Mouse (Mus musculus): ENCODE measurements around the gene Gm813.

Gm813 gene

DNA sequence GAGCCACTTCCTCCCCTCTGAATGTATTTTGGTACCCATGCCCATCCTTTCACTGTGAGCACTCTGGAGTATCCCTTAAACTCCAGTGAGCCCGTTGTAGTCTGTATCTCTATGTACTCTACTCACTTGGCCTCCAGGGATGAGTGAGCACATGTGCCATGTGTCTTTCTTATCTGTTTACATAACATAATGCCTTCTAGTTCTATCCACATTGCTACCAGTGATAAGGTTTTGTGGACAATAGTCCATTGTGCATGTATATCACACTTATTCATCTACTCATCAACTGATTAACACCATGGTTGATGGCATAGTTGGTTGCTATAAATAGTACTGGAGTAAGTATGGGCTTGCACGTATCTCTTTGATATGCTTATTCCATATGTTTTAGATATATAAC lies 12.9 kb downstream of the Gm813 start:
- DNase-seq, result no peak

DNA sequence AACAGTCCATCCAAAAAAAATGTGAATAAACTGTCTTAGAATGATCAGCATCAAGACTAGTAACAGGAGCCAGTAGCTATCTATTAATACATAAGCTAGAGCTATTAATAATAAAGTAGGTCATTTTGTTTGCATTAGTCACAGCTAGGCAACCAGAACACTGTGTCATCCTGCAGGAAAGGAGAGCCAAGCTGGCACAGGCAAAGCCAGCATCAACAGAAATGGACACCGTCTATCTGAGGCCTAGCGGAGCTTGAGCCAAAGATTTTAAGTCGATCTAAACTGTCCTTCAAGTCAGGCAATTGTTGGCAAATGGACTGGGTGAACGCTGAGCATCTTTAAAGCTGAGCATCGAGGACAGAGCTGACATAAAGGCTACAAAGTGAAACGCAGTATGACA lies 15.9 kb downstream of the Gm813 start:
- DNase-seq, result no peak

DNA sequence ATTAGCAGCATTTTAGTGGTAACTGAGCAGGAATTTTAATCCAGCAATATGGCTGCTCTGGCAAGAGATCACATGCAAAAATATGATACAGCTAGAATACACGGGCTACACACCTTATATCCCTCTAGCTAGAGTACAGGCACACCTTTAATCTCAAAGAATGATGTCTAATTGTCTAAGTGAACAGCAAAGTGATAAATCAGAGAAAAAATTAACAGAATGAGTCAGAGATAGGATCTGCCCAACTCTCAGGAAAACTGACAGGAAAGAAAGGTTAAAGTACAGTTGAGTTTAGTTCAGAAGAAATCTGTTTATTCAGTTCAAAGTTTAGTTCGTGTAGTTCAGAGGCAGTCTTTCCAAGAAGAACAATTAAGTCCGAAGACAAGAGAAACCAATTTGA lies 25.5 kb downstream of the Gm813 start:
- DNase-seq, result no peak

DNA sequence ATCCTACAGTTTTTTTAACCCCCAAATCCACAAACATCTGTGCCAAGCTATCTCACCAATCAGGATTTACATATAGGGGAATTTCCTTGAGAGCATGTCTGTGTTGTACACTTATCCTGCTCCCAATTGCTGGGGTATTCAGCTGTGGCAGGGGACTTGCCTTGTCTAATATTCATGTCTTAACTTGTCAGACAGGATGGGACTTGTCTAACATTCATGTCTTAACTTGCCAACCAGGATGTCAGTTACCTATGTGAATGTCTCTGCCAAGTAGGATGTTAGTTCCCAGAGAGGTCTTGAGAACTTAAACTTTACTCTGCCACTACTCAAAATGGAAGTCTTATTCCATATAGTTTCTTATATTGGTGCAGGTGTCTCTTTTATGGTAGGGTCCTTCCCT lies 27.3 kb downstream of the Gm813 start:
- DNase-seq, result no peak

DNA sequence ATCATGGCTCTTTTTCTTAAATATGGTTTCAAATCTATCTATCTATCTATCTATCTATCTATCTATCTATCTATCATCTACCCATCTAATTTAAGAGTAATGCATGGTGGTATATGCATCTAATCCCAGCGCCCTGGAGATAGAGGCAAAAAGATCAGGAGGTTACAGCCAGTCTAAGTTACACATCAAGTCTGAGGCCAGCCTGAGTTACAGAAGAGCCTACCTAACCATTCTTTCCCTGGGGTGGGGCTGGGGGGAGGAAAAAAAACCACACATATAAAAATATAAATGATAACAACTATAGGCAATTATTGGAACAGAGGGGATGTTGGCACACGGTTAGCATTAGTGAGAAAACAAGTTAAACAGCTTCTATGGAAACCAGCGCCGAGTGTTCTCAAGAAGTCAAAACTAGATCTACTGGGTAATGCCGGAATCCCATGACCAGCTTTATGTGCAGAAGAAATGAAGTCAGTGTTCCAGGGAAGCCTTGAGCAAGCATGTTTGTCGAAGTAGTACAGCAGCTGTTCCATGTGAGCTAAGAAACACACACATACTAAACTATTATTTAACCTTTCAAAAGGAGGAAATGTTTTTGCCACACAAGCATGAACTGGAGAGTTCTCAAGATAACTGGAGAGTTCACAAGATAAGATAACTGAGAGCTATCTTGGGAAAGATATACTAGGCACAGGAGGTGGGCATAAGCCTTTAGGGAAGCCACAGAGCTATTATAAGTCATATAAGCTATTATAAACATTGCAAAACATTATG lies 42.6 kb downstream of the Gm813 start:
- DNase-seq, result no peak

DNA sequence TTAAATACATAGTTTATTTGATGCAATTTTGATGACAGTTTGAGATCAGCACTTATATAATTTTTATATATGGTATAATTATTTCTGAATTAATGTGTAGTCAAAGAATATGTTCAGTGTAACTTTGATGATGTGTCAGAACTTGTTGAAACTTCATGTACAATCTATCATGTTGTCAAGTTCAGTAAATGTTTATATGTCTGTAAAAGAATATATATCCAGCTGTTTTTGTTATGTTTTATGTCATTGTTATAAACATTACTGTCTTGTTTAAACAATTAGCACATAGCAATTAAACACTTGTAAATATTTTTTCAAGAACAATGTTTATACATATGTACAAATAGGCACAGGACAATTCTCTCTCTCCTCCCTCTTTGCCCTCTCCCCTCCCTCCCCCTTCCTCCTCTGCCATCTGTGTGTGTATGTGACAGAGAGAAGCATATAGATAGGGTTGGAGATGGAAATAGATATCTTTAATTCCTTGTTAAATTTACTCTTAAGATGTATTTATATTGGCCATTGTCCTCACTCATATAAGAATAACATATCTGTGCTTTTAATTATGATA lies 46.0 kb downstream of the Gm813 start:
- DNase-seq, result no peak
